Mouse (Mus musculus) hindbrain, embryonic 16.5 days (tissue): ENCODE results near the gene Slc36a2. TPM values are rescaled to one million over a fixed set of nuclear protein-coding genes. Genes with fewer than 3 reads are reported as not detected.

ENCODE experiments used
- ATAC-seq: fragments of 200-750 bp; cut with Nextera tagmentation; 2 replicates; pipeline ENCODE4 v1.8.0; 2017; ENCODE audit warnings: moderate TSS enrichment, moderate library complexity
- H3K27ac ChIP-seq: fragments of 300-500 bp; sonication (generic); 2 replicates; pipeline ENCODE4 v1.5.1; 2014; ENCODE audit warnings: low read depth, mild to moderate bottlenecking, control low read depth, low read length, moderate library complexity
- H3K27me3 ChIP-seq: fragments of 300-500 bp; sonication (generic); replicated peaks from 2 replicates; pipeline ENCODE4 v1.6.1; 2014; ENCODE audit warnings: low read length; ENCODE audit not compliant: control insufficient read depth, insufficient read depth
- H3K36me3 ChIP-seq: fragments of 300-500 bp; sonication (generic); 2 replicates; pipeline ENCODE4 v1.6.1; 2014; ENCODE audit warnings: mild to moderate bottlenecking, low read length, moderate library complexity, mixed read lengths; ENCODE audit not compliant: control insufficient read depth, insufficient read depth
- H3K4me1 ChIP-seq: fragments of 300-500 bp; sonication (generic); 2 replicates; pipeline ENCODE4 v1.6.1; 2014; ENCODE audit warnings: low read depth, low read length; ENCODE audit not compliant: control insufficient read depth, insufficient read depth
- H3K4me2 ChIP-seq: fragments of 300-500 bp; sonication (generic); 2 replicates; pipeline ENCODE4 v1.6.1; 2014; ENCODE audit warnings: mild to moderate bottlenecking, low read length, control low read depth, moderate library complexity
- H3K4me3 ChIP-seq: fragments of 300-500 bp; sonication (generic); 2 replicates; pipeline ENCODE4 v1.5.1; 2014; ENCODE audit warnings: mild to moderate bottlenecking, low read length, control low read depth, moderate library complexity
- H3K9ac ChIP-seq: fragments of 300-500 bp; sonication (generic); 2 replicates; pipeline ENCODE4 v1.6.1; 2014; ENCODE audit warnings: low read depth, mild to moderate bottlenecking, control low read depth, low read length, moderate library complexity
- H3K9me3 ChIP-seq: fragments of 300-500 bp; sonication (generic); 2 replicates; pipeline ENCODE4 v1.6.1; 2014; ENCODE audit warnings: mild to moderate bottlenecking, low read length, moderate library complexity; ENCODE audit not compliant: control insufficient read depth
- WGBS: fragments of 180-500 bp; shearing (Covaris S2); extraction: QIAGEN DNeasy Blood & Tissue Kit; methylation state at CpG from one replicate; pipeline ENCODE4 v1.1.7; 2014; 5-methylcytosine and 5-hydroxymethylcytosine counted together
- polyA plus RNA-seq: library from polyadenylated mRNA; unstranded; fragments of >200 nt; fragmentation: Nextera tagmentation; extraction: Ambion mirVana; gene quantifications from 2 replicates; pipeline ENCODE4 v1.2.1, GENCODE M21; 2015

Gene Slc36a2
- polyA plus RNA-seq, 1 experiment from 2014 or later, result 0.56 TPM

DNA sequence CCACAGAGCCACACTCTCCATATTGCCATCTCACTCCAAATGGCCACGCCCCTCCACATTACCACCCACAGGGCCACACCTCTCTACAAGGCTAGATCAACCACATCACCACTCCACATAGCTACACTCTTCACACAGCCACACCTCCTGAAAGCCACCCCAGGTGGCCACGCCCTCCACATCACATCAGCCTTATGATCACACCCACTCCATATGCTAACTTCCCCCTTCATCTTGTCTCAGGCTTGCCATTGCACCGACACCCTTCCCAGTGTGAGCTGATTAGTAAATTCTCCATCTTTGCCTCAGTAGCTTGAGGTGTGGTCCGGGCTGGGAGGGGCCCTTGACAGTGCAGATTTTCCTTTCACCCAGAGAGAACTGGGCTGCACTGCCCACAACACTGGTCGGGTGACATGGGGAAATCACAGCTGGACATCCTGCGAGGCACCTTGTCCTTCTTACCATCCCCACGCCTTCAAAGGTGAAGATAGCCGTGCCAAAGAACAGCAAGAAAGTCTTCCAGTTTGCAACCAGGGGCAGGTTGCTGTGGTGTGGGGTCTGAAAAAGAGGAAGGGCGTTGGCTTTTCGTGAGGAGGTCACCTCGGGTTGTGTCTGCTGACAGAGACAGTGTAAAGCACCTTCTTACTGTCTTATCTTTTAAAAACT, 53.7 kb downstream of the Slc36a2 start:
- Histone ChIP-seq H3K9me3 (no peaks in the 10 kb centered on the region), H3K27me3 (no peaks in the 10 kb centered on the region), H3K4me3 (no peak overlapping the region), H3K4me1 (no peaks in the 10 kb centered on the region), H3K36me3 (no peaks in the 10 kb centered on the region), H3K27ac (no peak overlapping the region), H3K9ac (no peak overlapping the region), H3K4me2 (no peak overlapping the region)
- 90% methylated on average over 11 of the region's 11 CpGs for WGBS
- ATAC-seq, result no peak

DNA sequence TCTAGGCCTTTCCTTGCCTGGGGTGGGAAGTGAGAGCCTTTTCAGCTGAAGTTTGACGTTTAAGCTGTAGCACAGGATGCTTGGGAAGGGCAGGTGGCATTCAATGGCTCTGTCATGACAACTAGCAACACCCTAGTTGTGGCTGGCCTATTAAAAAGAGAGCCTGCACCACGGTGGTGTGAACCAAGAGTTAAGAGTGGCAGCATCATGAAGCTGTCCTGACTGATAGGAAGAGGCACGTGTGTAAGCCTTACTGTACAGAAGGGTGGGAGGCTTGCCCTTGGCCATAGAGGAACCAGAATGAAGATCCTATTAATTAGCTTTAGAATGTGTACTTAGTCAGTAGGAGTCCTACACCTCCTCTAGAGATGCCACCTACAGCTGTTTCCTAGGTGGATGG, 56.5 kb downstream of the Slc36a2 start:
- Histone ChIP-seq H3K4me1 (no peaks in the 10 kb centered on the region), H3K9me3 (no peaks in the 10 kb centered on the region), H3K9ac (no peak overlapping the region), H3K36me3 (no peaks in the 10 kb centered on the region), H3K27me3 (no peaks in the 10 kb centered on the region), H3K27ac (no peak overlapping the region), H3K4me2 (no peak overlapping the region), H3K4me3 (no peak overlapping the region)
- 76% methylated on average over 3 of the region's 3 CpGs for WGBS
- no peak for ATAC-seq

- H3K9me3 ChIP-seq, result no peaks in the 10 kb centered on the region
- ATAC-seq, result no peak
- H3K36me3 ChIP-seq, result no peaks in the 10 kb centered on the region
- H3K27ac ChIP-seq, result no peak overlapping the region
- H3K27me3 ChIP-seq, result no peaks in the 10 kb centered on the region
- no peak overlapping the region for H3K4me3 ChIP-seq
- no peak overlapping the region for H3K9ac ChIP-seq
- H3K4me2 ChIP-seq, result no peak overlapping the region
- no peaks in the 10 kb centered on the region for H3K4me1 ChIP-seq
- 66% methylated on average over 6 of the region's 6 CpGs for WGBS
These were observed 56.9 kb downstream of the Slc36a2 start for GRCm38 (mm10) chr11:55127937-55128336.

- 85% methylated on average over 3 of the region's 3 CpGs for WGBS
- Histone ChIP-seq H3K27ac (no peak overlapping the region), H3K27me3 (no peaks in the 10 kb centered on the region), H3K4me3 (no peak overlapping the region), H3K4me1 (no peaks in the 10 kb centered on the region), H3K9ac (no peak overlapping the region), H3K4me2 (no peak overlapping the region), H3K9me3 (no peaks in the 10 kb centered on the region), H3K36me3 (no peaks in the 10 kb centered on the region)
- ATAC-seq, result no peak
These were observed 58.2 kb downstream of the Slc36a2 start for GRCm38 (mm10) chr11:55126663-55127062.

- Histone ChIP-seq H3K27ac (no peak overlapping the region; the same call in 1 of the 2 replicates), H3K4me2 (no peak overlapping the region), H3K4me3 (no peak overlapping the region), H3K27me3 (no peaks in the 10 kb centered on the region), H3K4me1 (no peaks in the 10 kb centered on the region), H3K9ac (no peak overlapping the region), H3K36me3 (no peaks in the 10 kb centered on the region), H3K9me3 (no peaks in the 10 kb centered on the region)
- WGBS, result 85% methylated on average over 1 of the region's 1 CpGs
- no peak for ATAC-seq
These were observed 63.4 kb downstream of the Slc36a2 start for GRCm38 (mm10) chr11:55121430-55121829.

GRCm38 (mm10) chr11:55120821-55121271, 64.0 kb downstream of the Slc36a2 start:
- Histone ChIP-seq H3K9me3 (no peaks in the 10 kb centered on the region), H3K9ac (no peak overlapping the region), H3K4me1 (no peaks in the 10 kb centered on the region), H3K27me3 (no peaks in the 10 kb centered on the region), H3K27ac (peak overlapping the region; percentile 61; the same call in 1 of the 2 replicates), H3K4me3 (no peak overlapping the region), H3K36me3 (no peaks in the 10 kb centered on the region), H3K4me2 (no peak overlapping the region)
- no peak for ATAC-seq
- 79% methylated on average over 8 of the region's 8 CpGs for WGBS

DNA sequence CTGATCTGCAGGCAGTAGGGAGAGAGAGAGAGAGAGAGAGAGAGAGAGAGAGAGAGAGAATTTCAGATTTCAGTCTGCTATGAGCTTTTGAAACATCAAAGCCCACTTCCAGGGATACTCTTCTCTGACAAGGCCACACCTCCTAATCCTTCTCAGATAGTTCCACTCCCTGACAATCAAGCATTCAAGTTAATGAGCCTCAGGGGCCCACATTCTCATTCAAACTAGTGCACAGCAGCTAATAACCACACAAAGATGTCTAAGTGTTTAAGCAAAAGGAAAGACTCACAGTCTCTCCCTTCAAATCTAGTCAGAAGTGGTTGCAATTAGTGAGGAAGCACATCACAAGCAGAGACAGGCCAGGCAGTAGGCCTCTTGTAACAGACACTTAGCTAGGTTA, 64.6 kb downstream of the Slc36a2 start:
- H3K36me3 ChIP-seq, result no peaks in the 10 kb centered on the region
- H3K9ac ChIP-seq, result no peak overlapping the region
- H3K4me2 ChIP-seq, result no peak overlapping the region
- no peak overlapping the region for H3K27ac ChIP-seq
- no peaks in the 10 kb centered on the region for H3K27me3 ChIP-seq
- no peak overlapping the region for H3K4me3 ChIP-seq
- no peaks in the 10 kb centered on the region for H3K4me1 ChIP-seq
- no peak for ATAC-seq
- H3K9me3 ChIP-seq, result no peaks in the 10 kb centered on the region

DNA sequence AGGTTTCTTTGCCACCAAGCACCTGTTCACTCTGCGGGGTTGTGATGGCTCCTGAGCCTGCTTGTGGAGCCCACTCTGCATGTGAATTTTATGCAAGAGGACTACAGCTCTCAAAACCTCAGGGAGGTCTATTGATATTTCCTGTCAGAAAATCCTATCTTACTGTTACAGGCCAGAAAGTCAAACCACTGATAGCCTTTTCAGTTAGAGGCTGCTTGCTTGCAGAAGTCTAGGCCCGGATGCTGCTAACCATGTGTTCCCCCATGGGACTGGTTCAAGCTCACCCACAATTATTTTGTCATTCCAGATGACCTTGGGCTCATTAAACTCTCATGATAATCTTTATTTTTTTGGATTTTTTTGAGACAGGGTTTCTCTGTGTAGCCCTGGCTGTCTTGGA, 67.8 kb downstream of the Slc36a2 start:
- H3K9me3 ChIP-seq, result no peaks in the 10 kb centered on the region
- no peak for ATAC-seq
- no peak overlapping the region for H3K27ac ChIP-seq
- 86% methylated on average over 2 of the region's 2 CpGs for WGBS
- H3K36me3 ChIP-seq, result no peaks in the 10 kb centered on the region
- H3K4me2 ChIP-seq, result no peak overlapping the region
- no peak overlapping the region for H3K4me3 ChIP-seq
- no peaks in the 10 kb centered on the region for H3K4me1 ChIP-seq
- H3K27me3 ChIP-seq, result no peaks in the 10 kb centered on the region
- H3K9ac ChIP-seq, result no peak overlapping the region

DNA sequence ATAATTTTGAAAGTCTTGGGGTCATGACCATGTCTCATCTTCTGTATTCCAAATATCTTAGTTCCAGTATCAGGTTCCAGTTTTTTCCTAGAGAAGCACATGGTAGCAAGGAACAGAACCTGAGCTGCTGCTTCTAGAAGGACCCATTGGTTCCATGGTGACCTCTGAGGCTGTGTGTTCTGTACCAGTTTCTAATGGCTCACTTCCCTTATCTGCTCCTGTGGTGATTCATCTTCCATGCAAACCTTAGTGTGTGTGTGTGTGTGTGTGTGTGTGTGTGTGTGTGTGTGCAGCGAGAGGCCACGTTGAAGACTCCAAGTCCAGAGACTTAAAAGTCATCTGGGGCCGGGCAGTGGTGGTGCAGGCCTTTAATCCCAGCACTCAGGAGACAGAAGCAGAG, 68.9 kb downstream of the Slc36a2 start:
- Histone ChIP-seq H3K36me3 (no peaks in the 10 kb centered on the region), H3K4me3 (no peak overlapping the region), H3K27ac (no peak overlapping the region), H3K4me1 (no peaks in the 10 kb centered on the region), H3K9ac (no peak overlapping the region), H3K9me3 (no peaks in the 10 kb centered on the region), H3K27me3 (no peaks in the 10 kb centered on the region), H3K4me2 (no peak overlapping the region)
- ATAC-seq, result no peak
- WGBS, result 93% methylated on average over 3 of the region's 3 CpGs
